Mouse (Mus musculus) olfactory bulb, adult 2 months (tissue): ENCODE measurements around the gene Syne3. TPM values are rescaled to one million over a fixed set of nuclear protein-coding genes. Genes with fewer than 3 reads are reported as not detected.

ENCODE experiments used
- H3K27ac ChIP-seq: fragments of 200-500 bp; 2 replicates; pipeline ENCODE4 v1.5.1; 2012; ENCODE audit warnings: low read depth, low read length; ENCODE audit not compliant: insufficient read depth
- H3K4me1 ChIP-seq: fragments of 200-500 bp; 2 replicates; pipeline ENCODE4 v1.6.1; 2012; ENCODE audit warnings: low read length; ENCODE audit not compliant: control insufficient read depth, insufficient read depth
- H3K4me3 ChIP-seq: fragments of 200-500 bp; 2 replicates; pipeline ENCODE4 v1.5.1; 2012; ENCODE audit warnings: mild to moderate bottlenecking, low read depth, low read length, moderate library complexity; ENCODE audit not compliant: insufficient read depth
- CTCF ChIP-seq: fragments of 200-500 bp; IDR thresholded peaks from 2 replicates; pipeline ENCODE4 v1.5.1; 2012; ENCODE audit warnings: low read depth, mild to moderate bottlenecking, low read length, moderate library complexity; ENCODE audit not compliant: insufficient read depth
- POLR2A ChIP-seq: fragments of 200-500 bp; IDR thresholded peaks from 2 replicates; pipeline ENCODE4 v1.6.1; 2012; ENCODE audit warnings: mild to moderate bottlenecking, low read depth, low read length, moderate library complexity; ENCODE audit not compliant: insufficient read depth
- WGBS: fragments of 180-500 bp; shearing (Covaris S2); methylation state at CpG from one replicate; pipeline ENCODE4 v1.1.7; 2018; 5-methylcytosine and 5-hydroxymethylcytosine counted together
- polyA plus RNA-seq: library from polyadenylated mRNA; stranded (reverse); fragments of >200 nt; gene quantifications from 2 replicates; pipeline ENCODE4 v1.2.4, GENCODE M21; 2012; ENCODE audit warnings: low replicate concordance; ENCODE audit not compliant: missing spikeins, insufficient read depth, insufficient read length

Gene Syne3
- polyA plus RNA-seq, 1 experiment = not detected

GRCm38 (mm10) chr12:104947911-104948310, 61.7 kb downstream of the Syne3 start:
- WGBS = 77% methylated on average over 2 of the region's 2 CpGs
- H3K27ac ChIP-seq = no peak overlapping the region
- TF ChIP-seq POLR2A = no peak
- H3K4me1 ChIP-seq = no peaks in the 10 kb centered on the region
- H3K4me3 ChIP-seq = no peak overlapping the region

DNA sequence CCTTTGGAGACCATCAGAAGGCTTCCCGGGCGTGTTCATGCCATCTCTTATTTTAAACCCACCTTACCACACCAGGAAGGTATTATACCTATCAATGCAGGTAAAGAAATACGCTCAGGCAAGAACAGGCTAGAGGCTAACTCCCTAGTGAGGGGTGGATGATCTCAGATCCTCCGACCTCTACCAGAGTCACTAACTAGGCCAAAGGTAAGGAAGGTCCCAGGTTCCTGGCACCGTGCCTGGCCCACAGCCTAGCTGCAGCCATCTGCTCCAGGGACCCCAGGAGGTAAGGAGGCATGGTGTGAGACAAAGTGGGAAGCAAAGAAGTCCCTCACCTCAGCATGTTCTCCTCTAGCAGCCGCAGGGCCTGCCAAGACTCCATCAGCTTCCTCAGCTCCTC, 63.4 kb downstream of the Syne3 start:
- WGBS = 94% methylated on average over 6 of the region's 6 CpGs
- no peak for TF ChIP-seq CTCF
- TF ChIP-seq POLR2A = no peak

DNA sequence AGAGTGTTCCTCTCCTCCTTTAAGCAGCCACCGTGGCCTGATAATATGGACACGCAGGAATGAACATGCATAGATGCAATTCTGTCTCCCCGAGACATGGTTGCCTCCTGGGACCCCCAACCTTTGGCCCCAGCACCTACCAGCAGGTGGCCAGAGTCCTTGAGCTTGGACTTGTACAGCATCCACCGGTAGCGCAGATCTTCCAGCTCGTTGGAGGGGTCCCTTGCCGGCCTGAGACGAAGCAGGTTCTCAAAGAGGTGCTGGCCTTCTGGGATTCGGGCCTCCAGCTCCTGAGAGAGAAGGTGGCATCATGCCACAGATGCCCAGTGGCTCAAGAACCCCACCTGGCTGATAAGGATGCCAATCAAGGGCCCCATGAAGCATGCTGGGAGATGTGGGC, 69.1 kb downstream of the Syne3 start:
- Histone ChIP-seq H3K4me1 (no peaks in the 10 kb centered on the region), H3K27ac (no peak overlapping the region), H3K4me3 (no peak overlapping the region)
- 87% methylated on average over 9 of the region's 9 CpGs for WGBS
- TF ChIP-seq CTCF = no peak
- no peak for TF ChIP-seq POLR2A

More for the DNA sequence above, 63.4 kb downstream of the Syne3 start:
- no peak overlapping the region for H3K4me3 ChIP-seq
- H3K4me1 ChIP-seq = no peaks in the 10 kb centered on the region
- no peak overlapping the region for H3K27ac ChIP-seq

GRCm38 (mm10) chr12:104940027-104940386, 69.6 kb downstream of the Syne3 start:
- Histone ChIP-seq H3K27ac (no peak overlapping the region), H3K4me1 (no peaks in the 10 kb centered on the region), H3K4me3 (no peak overlapping the region)
- TF ChIP-seq CTCF (no peak), POLR2A (no peak)
- WGBS = 24% methylated on average over 4 of the region's 4 CpGs

- Histone ChIP-seq H3K4me3 (no peak overlapping the region), H3K27ac (no peak overlapping the region), H3K4me1 (no peaks in the 10 kb centered on the region)
- peak; percentile 95 for TF ChIP-seq CTCF
- TF ChIP-seq POLR2A = no peak
- 30% methylated on average over 13 of the region's 13 CpGs for WGBS
Measured at GRCm38 (mm10) chr12:104939372-104940026, 70.1 kb downstream of the Syne3 start.

DNA sequence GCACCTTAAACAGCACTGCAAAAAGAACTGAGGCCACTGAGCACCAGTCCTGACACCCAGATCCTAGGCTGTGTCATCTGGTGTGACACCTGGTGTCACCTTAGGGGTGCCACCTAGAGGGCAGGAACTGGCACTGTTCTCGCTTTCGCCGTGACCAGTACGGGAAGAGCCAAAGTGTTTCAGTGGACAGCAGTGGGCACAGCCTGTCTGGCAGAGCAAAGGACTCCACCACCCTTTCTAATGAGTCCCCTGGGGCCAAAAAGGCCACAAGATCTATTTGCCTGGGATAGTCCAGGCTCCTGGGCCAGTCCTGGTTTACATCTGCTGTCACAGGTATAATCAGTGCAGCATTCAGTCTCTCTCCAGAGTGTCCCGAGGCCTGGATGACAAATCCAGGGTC, 70.7 kb downstream of the Syne3 start:
- TF ChIP-seq POLR2A = no peak
- WGBS = 88% methylated on average over 5 of the region's 5 CpGs
- no peak overlapping the region for H3K27ac ChIP-seq

GRCm38 (mm10) chr12:104936223-104936622, 73.4 kb downstream of the Syne3 start:
- no peak overlapping the region for H3K4me3 ChIP-seq
- no peaks in the 10 kb centered on the region for H3K4me1 ChIP-seq
- H3K27ac ChIP-seq = no peak overlapping the region
- 78% methylated on average over 4 of the region's 4 CpGs for WGBS
- no peak for TF ChIP-seq POLR2A

More for the DNA sequence above, 70.7 kb downstream of the Syne3 start:
- Histone ChIP-seq H3K4me3 (no peak overlapping the region), H3K4me1 (no peaks in the 10 kb centered on the region)

DNA sequence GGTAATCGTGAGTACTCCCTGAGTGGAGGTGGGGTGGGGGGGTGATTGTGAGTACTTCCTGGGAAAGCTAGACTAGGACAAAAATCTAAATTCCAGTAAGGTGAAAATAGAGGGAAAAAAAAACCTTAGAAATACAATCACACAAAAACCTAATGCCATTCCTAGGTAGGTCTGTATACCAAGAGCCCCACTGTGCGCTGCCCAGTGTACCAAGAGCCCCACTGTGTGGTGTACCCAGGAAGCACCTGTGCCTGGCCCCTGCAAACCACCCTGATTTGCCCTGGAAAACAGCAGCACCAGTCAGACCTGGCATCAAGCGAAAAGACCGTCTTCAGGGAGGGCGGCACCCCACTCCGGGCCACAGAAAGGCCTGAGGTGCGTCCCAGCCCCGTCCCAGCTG, 74.5 kb downstream of the Syne3 start:
- TF ChIP-seq CTCF (no peak), POLR2A (no peak)
- Histone ChIP-seq H3K27ac (no peak overlapping the region), H3K4me3 (no peak overlapping the region), H3K4me1 (no peaks in the 10 kb centered on the region)
- WGBS = 70% methylated on average over 8 of the region's 8 CpGs

DNA sequence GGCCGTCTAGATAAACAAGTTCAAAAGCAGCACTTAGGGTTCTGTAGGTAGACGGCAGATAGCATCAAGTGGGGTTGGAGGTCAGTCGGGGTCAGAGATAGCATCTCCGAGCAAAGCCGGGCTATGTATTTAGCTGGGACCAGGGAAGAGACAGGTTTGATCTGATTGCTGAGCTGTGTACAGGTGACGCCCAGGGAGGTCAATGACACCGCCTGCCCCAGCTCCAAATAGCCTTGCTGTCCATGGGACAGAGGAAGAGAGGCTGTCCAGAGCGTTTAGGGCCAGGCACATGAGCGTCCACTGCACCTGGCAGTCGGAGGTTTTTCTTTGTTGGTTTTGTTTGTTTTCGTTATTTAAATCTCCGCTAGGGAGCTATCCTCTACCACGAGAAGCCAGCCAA, 75.8 kb downstream of the Syne3 start:
- WGBS = 90% methylated on average over 13 of the region's 13 CpGs
- no peaks in the 10 kb centered on the region for H3K4me1 ChIP-seq
- H3K4me3 ChIP-seq = no peak overlapping the region
- TF ChIP-seq CTCF = no peak
- TF ChIP-seq POLR2A = no peak
- H3K27ac ChIP-seq = no peak overlapping the region

- Histone ChIP-seq H3K27ac (no peak overlapping the region), H3K4me1 (no peaks in the 10 kb centered on the region), H3K4me3 (no peak overlapping the region)
- WGBS = 63% methylated on average over 2 of the region's 2 CpGs
- TF ChIP-seq CTCF (no peak), POLR2A (no peak)
Measured at GRCm38 (mm10) chr12:104933217-104933616, 76.4 kb downstream of the Syne3 start.
